Mouse (Mus musculus) forebrain, embryonic 14.5 days (tissue): ENCODE measurements around the gene Diaph2. TPM values are rescaled to one million over a fixed set of nuclear protein-coding genes. Genes with fewer than 3 reads are reported as not detected.
"Not testable (repeated sequence)": the region's sequence is repeated elsewhere in the genome, so short reads cannot be mapped to it uniquely, and the experiment has no call there.

Experiments
- ATAC-seq: fragments of 200-750 bp; cut with Nextera tagmentation; 2 replicates; pipeline ENCODE4 v1.8.0; 2017; ENCODE audit warnings: mild to moderate bottlenecking, moderate library complexity
- DNase-seq: peaks from one replicate; pipeline ENCODE4 v3.0.0-alpha.2; 2015; ENCODE audit warnings: low spot score
- H3K27ac ChIP-seq: fragments of 300-500 bp; sonication (generic); 2 replicates; pipeline ENCODE4 v1.5.1; 2014; ENCODE audit warnings: low read depth, mild to moderate bottlenecking, control low read depth, low read length, moderate library complexity
- H3K27me3 ChIP-seq: fragments of 300-500 bp; sonication (generic); replicated peaks from 2 replicates; pipeline ENCODE4 v1.6.1; 2014; ENCODE audit warnings: low read length, control low read depth, mixed read lengths; ENCODE audit not compliant: control insufficient read depth, insufficient read depth
- H3K36me3 ChIP-seq: fragments of 300-500 bp; sonication (generic); 2 replicates; pipeline ENCODE4 v1.6.1; 2014; ENCODE audit warnings: low read length, control low read depth; ENCODE audit not compliant: control insufficient read depth, insufficient read depth
- H3K4me1 ChIP-seq: fragments of 300-500 bp; sonication (generic); 2 replicates; pipeline ENCODE4 v1.6.1; 2014; ENCODE audit warnings: antibody characterized with exemption, low read length, control low read depth; ENCODE audit not compliant: control insufficient read depth, insufficient read depth
- H3K4me2 ChIP-seq: fragments of 300-500 bp; sonication (generic); 2 replicates; pipeline ENCODE4 v1.6.1; 2014; ENCODE audit warnings: mild to moderate bottlenecking, control low read depth, low read length
- H3K4me3 ChIP-seq: fragments of 300-500 bp; sonication (generic); 2 replicates; pipeline ENCODE4 v1.5.1; 2014; ENCODE audit warnings: low read depth, low read length, control low read depth
- H3K9ac ChIP-seq: fragments of 300-500 bp; sonication (generic); 2 replicates; pipeline ENCODE4 v1.6.1; 2014; ENCODE audit warnings: mild to moderate bottlenecking, low read length, control low read depth, moderate library complexity
- H3K9me3 ChIP-seq: fragments of 300-500 bp; sonication (generic); replicated peaks from 2 replicates; pipeline ENCODE4 v1.6.1; 2016; ENCODE audit warnings: low read length, control low read depth, mixed read lengths; ENCODE audit not compliant: control insufficient read depth
- WGBS: fragments of 180-500 bp; shearing (Covaris S2); extraction: QIAGEN DNeasy Blood & Tissue Kit; methylation state at CpG from one replicate; pipeline ENCODE4 v1.1.7; 2014; 5-methylcytosine and 5-hydroxymethylcytosine counted together
- polyA plus RNA-seq: library from polyadenylated mRNA; unstranded; fragments of >200 nt; fragmentation: Nextera tagmentation; extraction: Ambion mirVana; gene quantifications from 2 replicates; pipeline ENCODE4 v1.2.1, GENCODE M21; 2014

Gene Diaph2
- polyA plus RNA-seq, 1 experiment from 2014 or later, result 3.4 TPM

DNA sequence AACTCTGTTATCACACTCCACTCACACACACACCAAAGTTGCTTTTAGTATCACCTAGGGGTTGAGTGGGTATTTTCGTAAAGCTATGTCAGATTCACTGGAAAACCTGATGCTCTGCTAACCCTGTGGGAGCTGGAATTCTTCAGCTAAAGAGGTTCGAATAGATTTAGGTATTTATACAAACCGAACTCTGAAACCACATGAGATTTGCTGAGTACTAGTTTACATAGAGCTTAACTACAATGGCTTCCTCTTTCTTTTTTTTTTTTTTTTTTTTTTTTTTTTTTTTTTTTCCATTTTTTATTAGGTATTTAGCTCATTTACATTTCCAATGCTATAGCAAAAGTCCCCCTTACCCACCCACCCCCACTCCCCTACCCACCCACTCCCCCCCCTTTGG lies 447.9 kb downstream of the Diaph2 start:
- H3K9me3 ChIP-seq, H3K4me1 ChIP-seq, H3K27me3 ChIP-seq, H3K4me3 ChIP-seq, H3K27ac ChIP-seq, DNase-seq, H3K36me3 ChIP-seq, H3K4me2 ChIP-seq, H3K9ac ChIP-seq, ATAC-seq: not testable (repeated sequence)
- WGBS, result 92% methylated on average over 3 of the region's 3 CpGs

- H3K4me3 ChIP-seq, result no peak overlapping the region
- WGBS, result 67% methylated on average over 2 of the region's 2 CpGs
- no peak overlapping the region for H3K9ac ChIP-seq
- H3K4me1 ChIP-seq, result no peaks in the 10 kb centered on the region
- no peak overlapping the region for H3K27ac ChIP-seq
- DNase-seq (peak; percentile 39), ATAC-seq (no peak)
- no peaks in the 10 kb centered on the region for H3K27me3 ChIP-seq
- H3K36me3 ChIP-seq, result no peaks in the 10 kb centered on the region
- H3K9me3 ChIP-seq, result no peaks in the 10 kb centered on the region
- no peak overlapping the region for H3K4me2 ChIP-seq
These were observed 455.7 kb downstream of the Diaph2 start for GRCm38 (mm10) chrX:130205243-130205642.

DNA sequence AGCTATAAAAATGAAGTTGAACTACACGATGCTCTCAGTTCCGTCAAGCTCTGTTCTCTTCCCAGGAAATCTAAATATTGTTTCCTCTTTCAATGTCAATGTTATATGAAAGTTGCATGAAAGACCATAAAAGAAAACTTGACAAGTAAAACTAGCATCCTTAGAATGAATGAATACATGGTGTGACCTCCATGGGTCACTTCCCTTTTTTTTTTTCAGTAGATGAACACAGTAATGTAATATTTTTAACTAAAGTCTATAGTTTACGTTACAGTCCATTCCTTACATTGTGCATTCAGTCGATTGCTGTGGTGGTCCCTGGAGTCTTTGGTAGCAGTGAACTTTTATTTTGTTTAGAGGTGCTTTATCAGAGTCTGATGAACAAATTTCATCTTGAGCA lies 462.7 kb downstream of the Diaph2 start:
- H3K27me3 ChIP-seq, result no peaks in the 10 kb centered on the region
- DNase-seq (no peak), ATAC-seq (no peak)
- 94% methylated on average over 4 of the region's 4 CpGs for WGBS
- H3K4me3 ChIP-seq, result no peak overlapping the region
- H3K4me1 ChIP-seq, result no peaks in the 10 kb centered on the region
- H3K9ac ChIP-seq, result no peak overlapping the region
- H3K36me3 ChIP-seq, result no peaks in the 10 kb centered on the region
- no peak overlapping the region for H3K27ac ChIP-seq
- H3K4me2 ChIP-seq, result no peak overlapping the region
- H3K9me3 ChIP-seq, result no peaks in the 10 kb centered on the region

GRCm38 (mm10) chrX:130212759-130213158 lies 463.2 kb downstream of the Diaph2 start:
- no peak overlapping the region for H3K9ac ChIP-seq

DNA sequence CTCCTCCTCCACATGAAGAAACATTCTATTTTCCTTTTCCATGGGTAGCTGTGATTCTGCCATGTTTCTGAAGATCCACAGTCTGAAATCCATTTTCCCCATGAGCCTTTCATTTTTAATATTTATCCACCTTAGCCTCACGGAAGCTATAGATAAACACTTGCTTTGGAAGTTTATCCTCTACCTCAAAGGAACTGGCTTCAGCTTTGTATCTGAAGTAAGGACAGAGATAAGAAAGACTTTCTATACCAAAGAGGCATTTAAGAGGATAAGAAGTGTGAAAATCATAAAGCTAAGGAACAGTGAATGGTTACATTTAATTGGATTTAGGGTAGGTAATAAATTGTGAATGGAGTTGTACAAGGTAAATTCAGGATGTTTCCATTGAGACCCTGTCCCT lies 480.5 kb downstream of the Diaph2 start:
- no peaks in the 10 kb centered on the region for H3K36me3 ChIP-seq
- H3K9ac ChIP-seq, result no peak overlapping the region
- no peak overlapping the region for H3K4me3 ChIP-seq
- ATAC-seq (no peak), DNase-seq (no peak)
- H3K4me1 ChIP-seq, result no peaks in the 10 kb centered on the region
- WGBS, result 88% methylated on average over 1 of the region's 1 CpGs
- H3K9me3 ChIP-seq, result no peaks in the 10 kb centered on the region
- no peaks in the 10 kb centered on the region for H3K27me3 ChIP-seq
- no peak overlapping the region for H3K27ac ChIP-seq
- no peak overlapping the region for H3K4me2 ChIP-seq

More at GRCm38 (mm10) chrX:130212759-130213158, 463.2 kb downstream of the Diaph2 start:
- no peaks in the 10 kb centered on the region for H3K27me3 ChIP-seq
- no peaks in the 10 kb centered on the region for H3K4me1 ChIP-seq
- H3K9me3 ChIP-seq, result no peaks in the 10 kb centered on the region
- H3K36me3 ChIP-seq, result no peaks in the 10 kb centered on the region
- 72% methylated on average over 4 of the region's 4 CpGs for WGBS
- no peak overlapping the region for H3K27ac ChIP-seq
- H3K4me3 ChIP-seq, result no peak overlapping the region
- H3K4me2 ChIP-seq, result no peak overlapping the region
- DNase-seq (no peak), ATAC-seq (no peak)

- no peak for DNase-seq
- Histone ChIP-seq H3K36me3 (no peaks in the 10 kb centered on the region), H3K27me3 (no peaks in the 10 kb centered on the region), H3K4me3 (no peak overlapping the region), H3K27ac (no peak overlapping the region), H3K4me2 (no peak overlapping the region), H3K9ac (no peak overlapping the region), H3K9me3 (no peaks in the 10 kb centered on the region), H3K4me1 (no peaks in the 10 kb centered on the region)
- ATAC-seq, result no peak
- WGBS, result 80% methylated on average over 1 of the region's 1 CpGs
These were observed 485.6 kb downstream of the Diaph2 start for GRCm38 (mm10) chrX:130235167-130235566.

- Histone ChIP-seq H3K27me3 (no peaks in the 10 kb centered on the region), H3K4me3 (no peak overlapping the region), H3K36me3 (no peaks in the 10 kb centered on the region), H3K4me2 (no peak overlapping the region), H3K4me1 (no peaks in the 10 kb centered on the region), H3K27ac (no peak overlapping the region), H3K9me3 (no peaks in the 10 kb centered on the region), H3K9ac (no peak overlapping the region)
- 48% methylated on average over 1 of the region's 1 CpGs for WGBS
- DNase-seq (peak; percentile 19), ATAC-seq (no peak)
These were observed 497.1 kb downstream of the Diaph2 start for GRCm38 (mm10) chrX:130246652-130247051.

DNA sequence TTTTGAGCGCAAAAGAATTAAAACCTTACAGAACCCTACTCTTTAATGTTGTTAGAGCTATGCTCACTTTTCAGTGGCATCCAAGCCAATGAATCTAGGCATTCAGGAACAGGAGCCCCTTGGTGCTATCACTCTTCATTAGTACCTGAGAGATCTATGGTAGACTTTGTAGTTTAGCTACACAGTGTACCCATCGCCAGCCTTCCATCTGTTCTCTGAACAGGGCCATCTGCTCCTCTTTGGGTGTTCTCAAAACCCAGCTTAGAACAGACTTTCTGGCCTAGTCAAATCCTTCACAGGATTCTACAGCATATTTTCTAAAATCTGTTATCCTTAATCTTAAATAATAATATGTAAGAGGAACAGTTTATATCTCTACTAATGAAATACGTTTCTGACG lies 504.1 kb downstream of the Diaph2 start:
- Histone ChIP-seq H3K4me1 (no peaks in the 10 kb centered on the region), H3K4me3 (no peak overlapping the region), H3K9me3 (no peaks in the 10 kb centered on the region), H3K9ac (no peak overlapping the region), H3K27ac (no peak overlapping the region), H3K4me2 (no peak overlapping the region), H3K27me3 (no peaks in the 10 kb centered on the region), H3K36me3 (no peaks in the 10 kb centered on the region)
- 85% methylated on average over 4 of the region's 4 CpGs for WGBS
- no peak; the same call in 1 of the 2 replicates for ATAC-seq
- peak; percentile 35 for DNase-seq

- Histone ChIP-seq H3K4me2 (no peak overlapping the region), H3K36me3 (no peaks in the 10 kb centered on the region), H3K27me3 (no peaks in the 10 kb centered on the region), H3K9ac (no peak overlapping the region), H3K4me3 (no peak overlapping the region), H3K4me1 (no peaks in the 10 kb centered on the region), H3K9me3 (no peaks in the 10 kb centered on the region), H3K27ac (0 out of 2 replicates have a peak overlapping the region, but pooled peaks have one; percentile 21)
- DNase-seq (peak; percentile 72), ATAC-seq (peak; percentile 77)
These were observed 516.2 kb downstream of the Diaph2 start for GRCm38 (mm10) chrX:130265707-130266106.
